7 mouse cellular contexts compared by ENCODE assay signal in genomic region chr3:121952041-121952591, GRCm38 (mm10). TPM values are rescaled to one million over a fixed set of nuclear protein-coding genes. Genes with fewer than 3 reads are reported as not detected.
DNase-seq lines count a peak whose midpoint lies in the region; ATAC-seq and TF ChIP-seq lines count a peak whose summit lies in the region.

TSS of gene Arhgap29 (plus strand) at chr3:121952541.

- no peak for ATAC-seq in forebrain, postnatal 0 days
- no peak for ATAC-seq in hindbrain, embryonic 16.5 days
- no peak for ATAC-seq in midbrain, embryonic 11.5 days (ENCODE audit: low FRiP score)

- H3K27ac ChIP-seq in forebrain, postnatal 0 days (ENCODE audit: low read depth, low read length): no peak within 1 kb of the TSS; the same call in 1 of the 2 replicates
- peak within 1 kb of the TSS; percentile 51; the same call in 1 of the 2 replicates for H3K27ac ChIP-seq in hindbrain, embryonic 16.5 days (ENCODE audit: low read depth, low read length)
- no peak within 1 kb of the TSS for H3K27ac ChIP-seq in midbrain, embryonic 11.5 days (ENCODE audit: low read depth, low read length)

- no peak for TF ChIP-seq CTCF in forebrain, postnatal 0 days (IDR thresholded peaks at IDR 0.05; ENCODE audit: low read depth)

- WGBS in forebrain, postnatal 0 days: 90% methylated on average over 8 of the region's 8 CpGs
- 98% methylated on average over 8 of the region's 8 CpGs for WGBS in hindbrain, embryonic 16.5 days
- whole genome bisulfite sequencing in midbrain, embryonic 11.5 days: 92% methylated on average over 8 of the region's 8 CpGs

- peak within 1 kb of the TSS; percentile 74 for H3K4me2 ChIP-seq in forebrain, postnatal 0 days (ENCODE audit: low read depth)
- H3K4me2 ChIP-seq in hindbrain, embryonic 16.5 days (ENCODE audit: low read length): peak within 1 kb of the TSS; percentile 83
- H3K4me2 ChIP-seq in midbrain, embryonic 11.5 days: peak within 1 kb of the TSS; percentile 79

- DNase-seq in urinary bladder, adult 2 months (ENCODE audit: low spot score): no peak
- no peak for DNase-seq in urinary bladder, postnatal 36 days (ENCODE audit: low spot score in 2 of 2)
- DNase-seq in forebrain, postnatal 0 days: no peak
- no peak for DNase-seq in midbrain, embryonic 11.5 days (ENCODE audit: low spot score, missing footprints)
- no peak for DNase-seq in thymus, postnatal 14 days
- no peak for DNase-seq in testis, postnatal 10 days (ENCODE audit: low spot score)

- no peaks in the 10 kb centered on the region for H3K9me3 ChIP-seq in forebrain, postnatal 0 days (ENCODE audit: low read length)
- no peaks in the 10 kb centered on the region for H3K9me3 ChIP-seq in hindbrain, embryonic 16.5 days (ENCODE audit: control insufficient read depth, low read length)
- H3K9me3 ChIP-seq in midbrain, embryonic 11.5 days (ENCODE audit: control insufficient read depth, low read length): no peaks in the 10 kb centered on the region

- H3K36me3 ChIP-seq in forebrain, postnatal 0 days (ENCODE audit: insufficient read depth): no peaks in the 10 kb centered on the region
- no peaks in the 10 kb centered on the region for H3K36me3 ChIP-seq in hindbrain, embryonic 16.5 days (ENCODE audit: control insufficient read depth, insufficient read depth, low read length)
- no peaks in the 10 kb centered on the region for H3K36me3 ChIP-seq in midbrain, embryonic 11.5 days (ENCODE audit: control insufficient read depth, insufficient read depth, low read length)

- H3K9ac ChIP-seq in forebrain, postnatal 0 days: peak within 1 kb of the TSS; percentile 58
- peak within 1 kb of the TSS; percentile 76 for H3K9ac ChIP-seq in hindbrain, embryonic 16.5 days (ENCODE audit: low read depth, low read length)
- peak within 1 kb of the TSS; percentile 58 for H3K9ac ChIP-seq in midbrain, embryonic 11.5 days (ENCODE audit: low read length)

- 0 out of 2 replicates have a peak, but pooled peaks cover 10% of the 10 kb centered on the region for H3K27me3 ChIP-seq in forebrain, postnatal 0 days (ENCODE audit: insufficient read depth, low read length)
- H3K27me3 ChIP-seq in hindbrain, embryonic 16.5 days (replicated peaks; ENCODE audit: control insufficient read depth, insufficient read depth, low read length): peaks cover 4% of the 10 kb centered on the region
- H3K27me3 ChIP-seq in midbrain, embryonic 11.5 days (ENCODE audit: control insufficient read depth, insufficient read depth, low read length): peaks cover 24% of the 10 kb centered on the region

- H3K4me3 ChIP-seq in forebrain, postnatal 0 days (ENCODE audit: low read depth, low read length): peak within 1 kb of the TSS; percentile 53
- H3K4me3 ChIP-seq in hindbrain, embryonic 16.5 days (ENCODE audit: low read length): peak within 1 kb of the TSS; percentile 71
- peak within 1 kb of the TSS; percentile 57 for H3K4me3 ChIP-seq in midbrain, embryonic 11.5 days (ENCODE audit: low read depth, low read length)

- H3K4me1 ChIP-seq in forebrain, postnatal 0 days (ENCODE audit: insufficient read depth): 0 out of 2 replicates have a peak, but pooled peaks cover 3% of the 10 kb centered on the region
- peaks cover 10% of the 10 kb centered on the region; the same call in 1 of the 2 replicates for H3K4me1 ChIP-seq in hindbrain, embryonic 16.5 days (ENCODE audit: control insufficient read depth, insufficient read depth, low read depth, low read length)
- H3K4me1 ChIP-seq in midbrain, embryonic 11.5 days (ENCODE audit: control insufficient read depth, insufficient read depth, low read length): 0 out of 2 replicates have a peak, but pooled peaks cover 3% of the 10 kb centered on the region

RNA-seq across cellular contexts. Expression of gene Arhgap29, which starts in this region (rescaled TPM):
- polyA plus RNA-seq in urinary bladder, adult 2 months (2012; rRNA removed): 38.3 and 41.1 TPM in 2 replicates
- 35.9 and 46.9 TPM in 2 replicates for total RNA-seq in forebrain, postnatal 0 days (2014; rRNA removed)
- polyA plus RNA-seq in forebrain, postnatal 0 days (2015; fragmentation: Nextera tagmentation; extraction: Ambion mirVana): 12.8 and 14.6 TPM in 2 replicates
- 15.4 and 22.1 TPM in 2 replicates for polyA plus RNA-seq in hindbrain, embryonic 16.5 days (2015; fragmentation: Nextera tagmentation; extraction: Ambion mirVana)
- polyA plus RNA-seq in midbrain, embryonic 11.5 days (2014; fragmentation: Nextera tagmentation; extraction: Ambion mirVana): 36.7 and 40.6 TPM in 2 replicates
